Mouse (Mus musculus) megakaryocyte, embryonic 14.5 days (primary cell): ENCODE measurements around the gene Sox5.

Source experiments
- FLI1 ChIP-seq: IDR thresholded peaks from 2 replicates; pipeline ENCODE4 v1.6.1; 2012; ENCODE audit warnings: low read length, inconsistent platforms, mixed read lengths
- GATA1 ChIP-seq: IDR thresholded peaks from 3 replicates; pipeline ENCODE4 v1.6.1; 2012; ENCODE audit warnings: mixed read lengths, low read length, inconsistent platforms, borderline replicate concordance

DNA sequence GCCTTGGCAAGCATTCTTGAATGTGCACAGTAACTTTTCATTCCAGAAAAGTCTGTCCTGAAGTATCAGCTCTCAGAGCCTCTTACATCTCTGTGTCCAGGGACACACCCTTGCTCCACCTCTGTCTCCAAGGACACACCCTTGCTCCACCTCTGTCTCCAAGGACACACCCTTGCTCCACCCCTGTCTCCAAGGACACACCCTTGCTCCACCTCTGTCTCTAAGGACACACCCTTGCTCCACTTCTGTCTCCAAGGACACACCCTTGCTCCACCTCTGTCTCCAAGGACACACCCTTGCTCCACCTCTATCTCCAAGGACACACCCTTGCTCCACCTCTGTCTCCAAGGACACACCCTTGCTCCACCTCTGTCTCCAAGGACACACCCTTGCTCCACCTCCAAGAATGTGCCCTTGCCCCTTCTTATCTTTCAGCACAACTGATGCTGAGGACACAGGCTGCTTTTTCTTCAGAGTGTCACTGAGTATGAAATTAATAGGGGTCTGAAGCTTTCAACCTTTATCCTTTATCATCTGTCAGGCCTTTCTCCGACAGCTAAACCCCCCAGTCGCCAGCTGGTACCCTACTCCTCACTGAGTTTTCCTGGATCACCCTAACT lies 452.4 kb downstream of the Sox5 start:
- TF ChIP-seq GATA1, result no peak
- no peak for TF ChIP-seq FLI1
